Mouse (Mus musculus): Measurements from ENCODE around the gene Peli1.

- TF ChIP-seq CTCF (IDR thresholded peaks at IDR 0.05; ENCODE audit: low read depth) = no peak
- no peak for TF ChIP-seq EP300 (optimal IDR thresholded peaks at IDR 0.05)
Observed at GRCm38 (mm10) chr11:21164994-21165560, 74.0 kb downstream of the Peli1 start.

All from stomach, postnatal 0 days (tissue).